Mouse (Mus musculus): ENCODE results near the gene Nutm2. TPM values are rescaled to one million over a fixed set of nuclear protein-coding genes. Genes with fewer than 3 reads are reported as not detected.
"Not testable (repeated sequence)": the region's sequence is repeated elsewhere in the genome, so short reads cannot be mapped to it uniquely, and the experiment has no call there.

Gene Nutm2
- total RNA-seq (2021): not detected
- long read RNA-seq, experiment 1: 0 reads
- long read RNA-seq, experiment 2: 0 reads

GRCm38 (mm10) chr13:50467007-50467406 is at the start of gene Nutm2:
Gene Nutm2 (plus strand): TSS chr13:50467307.
- H3K4me3 ChIP-seq: no peak within 1 kb of the TSS
- DNase-seq (ENCODE audit: extremely low spot score in 1 of 2, low spot score in 2 of 2): no peak
- TF ChIP-seq CTCF (IDR thresholded peaks at IDR 0.05): no peak
- intact Hi-C loops (cut with DNase I): no loop called here
- no peak within 1 kb of the TSS for H3K27ac ChIP-seq

GRCm38 (mm10) chr13:50417389-50418183 is 49.5 kb upstream of the Nutm2 start, which contains the start of gene Fbxw17:
Gene Fbxw17 (plus strand): TSS chr13:50417864.
- peak within 1 kb of the TSS; percentile 82 for H3K27ac ChIP-seq
- DNase-seq (ENCODE audit: extremely low spot score in 1 of 2, low spot score in 2 of 2): peak; percentile 74 to 78
- intact Hi-C loops (cut with DNase I): no loop called here

DNA sequence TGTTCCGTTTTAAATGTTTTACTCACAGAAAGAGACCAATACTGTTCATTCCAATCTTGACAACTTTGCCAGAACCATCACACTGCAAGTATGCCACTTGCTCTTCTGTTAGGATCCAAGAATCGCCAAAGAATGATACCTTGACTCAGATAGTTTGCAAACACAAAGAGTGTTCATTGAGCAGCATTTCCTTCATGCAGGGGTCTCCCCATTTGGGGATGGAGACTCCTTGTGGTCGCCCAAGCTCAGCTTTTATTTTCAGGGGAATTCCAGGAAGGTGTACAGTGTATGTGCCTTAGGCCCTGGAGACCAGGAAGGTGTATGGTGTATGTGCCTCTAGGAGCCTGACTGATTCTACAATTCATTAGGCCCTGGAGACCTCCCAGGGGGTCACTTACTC is 48.7 kb upstream of the Nutm2 start:
- intact Hi-C loops (cut with DNase I): no loop called here
- TF ChIP-seq CTCF (IDR thresholded peaks at IDR 0.05): no peak
- no peak for DNase-seq (ENCODE audit: extremely low spot score in 1 of 2, low spot score in 2 of 2)
- peak overlapping the region; percentile 67 for H3K4me3 ChIP-seq
- H3K27ac ChIP-seq: no peak overlapping the region

More at GRCm38 (mm10) chr13:50417389-50418183, 49.5 kb upstream of the Nutm2 start, which contains the start of gene Fbxw17:
- no peak for TF ChIP-seq CTCF (IDR thresholded peaks at IDR 0.05)
- H3K4me3 ChIP-seq: peak within 1 kb of the TSS; percentile 67

DNA sequence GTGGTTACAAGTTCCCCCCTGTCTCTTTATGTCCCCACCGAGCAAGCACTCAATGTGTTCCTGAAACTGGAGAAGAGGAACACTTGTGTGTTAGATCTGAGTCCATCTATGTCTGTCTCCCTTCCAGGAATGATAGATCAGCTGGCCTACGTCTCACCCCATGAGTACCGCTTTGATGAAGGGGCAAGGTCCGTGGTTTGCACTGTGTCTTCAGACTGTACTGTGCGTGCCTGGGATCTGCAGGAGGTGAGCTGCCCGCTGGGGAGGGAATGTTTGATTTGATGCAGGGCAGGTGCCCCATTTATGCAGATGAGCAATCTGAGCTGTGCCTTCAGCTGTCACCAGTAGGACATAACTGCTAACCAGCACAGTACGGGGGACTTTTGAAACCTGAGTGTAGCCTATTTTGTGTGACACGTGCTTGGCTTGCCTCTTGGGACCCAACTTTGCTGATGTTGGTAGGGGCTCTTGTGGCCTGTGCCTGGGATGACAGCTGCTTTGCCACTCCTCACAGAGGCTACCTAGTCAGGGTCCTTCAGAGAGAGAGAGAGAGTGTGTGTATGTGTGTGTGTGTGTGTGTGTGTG is 43.4 kb upstream of the Nutm2 start:
- no peak for TF ChIP-seq CTCF (IDR thresholded peaks at IDR 0.05)
- no peak for DNase-seq (ENCODE audit: extremely low spot score in 1 of 2, low spot score in 2 of 2)
- intact Hi-C loops (cut with DNase I): no loop called here

GRCm38 (mm10) chr13:50424517-50424916 is 42.6 kb upstream of the Nutm2 start:
- Histone ChIP-seq H3K4me3 (no peak overlapping the region), H3K27ac (no peak overlapping the region)
- no peak for DNase-seq (ENCODE audit: extremely low spot score in 1 of 2, low spot score in 2 of 2)
- intact Hi-C loops (cut with DNase I): no loop called here
- no peak for TF ChIP-seq CTCF (IDR thresholded peaks at IDR 0.05)

More for the DNA sequence above, 43.4 kb upstream of the Nutm2 start:
- H3K4me3 ChIP-seq: no peak overlapping the region
- no peak overlapping the region for H3K27ac ChIP-seq

DNA sequence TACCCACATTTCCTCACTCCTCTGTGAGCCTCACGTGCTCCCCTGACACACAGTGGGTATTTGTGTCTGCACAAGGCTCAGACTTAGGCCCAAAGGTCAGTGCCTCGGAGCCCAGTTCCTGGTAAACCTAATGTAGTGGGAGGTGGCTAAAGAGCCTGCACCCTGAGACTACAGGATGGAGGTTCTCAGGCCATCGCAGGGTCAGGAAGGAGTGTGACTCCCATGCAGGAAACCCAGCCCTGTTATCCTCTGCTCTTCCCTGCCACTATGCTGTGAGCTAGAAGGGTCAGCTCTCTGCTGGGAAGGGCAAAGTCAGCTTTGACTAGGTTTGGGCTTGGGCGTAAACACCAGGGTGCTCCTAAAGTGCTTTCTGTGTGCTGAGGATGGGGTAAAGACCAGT is 40.4 kb upstream of the Nutm2 start:
- intact Hi-C loops (cut with DNase I): no loop called here
- no peak overlapping the region for H3K4me3 ChIP-seq
- TF ChIP-seq CTCF (IDR thresholded peaks at IDR 0.05): no peak

DNA sequence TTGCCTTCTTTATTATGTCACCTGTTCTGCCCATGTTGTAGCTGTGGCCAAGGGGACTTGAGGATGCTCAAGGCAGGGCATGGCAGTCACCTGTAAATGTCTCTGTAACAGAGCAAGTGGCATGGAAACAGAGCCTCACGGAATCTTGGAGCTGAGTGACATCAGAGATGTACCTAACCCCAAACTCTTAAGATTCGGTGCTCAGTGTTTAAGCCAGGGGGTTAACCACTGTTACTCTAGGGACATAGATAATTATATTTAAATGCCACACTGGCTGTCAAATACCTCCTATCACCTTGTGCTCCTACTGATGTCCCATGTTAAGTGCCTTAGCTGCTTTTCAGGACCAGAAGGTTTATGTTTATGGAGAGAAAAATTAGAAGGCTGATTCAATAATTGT is 23.3 kb upstream of the Nutm2 start, which contains the start of gene Gm47429:
Gene Gm47429, minus strand, starts transcription at position 101 of the 400 bp plus-strand sequence.
- no peak for DNase-seq (ENCODE audit: extremely low spot score in 1 of 2, low spot score in 2 of 2)
- Histone ChIP-seq H3K27ac (no peak within 1 kb of the TSS), H3K4me3 (no peak within 1 kb of the TSS)
- intact Hi-C loops (cut with DNase I): no loop called here
- TF ChIP-seq CTCF (IDR thresholded peaks at IDR 0.05): no peak

More for the DNA sequence above, 40.4 kb upstream of the Nutm2 start:
- DNase-seq (ENCODE audit: extremely low spot score in 1 of 2, low spot score in 2 of 2): no peak
- H3K27ac ChIP-seq: no peak overlapping the region

- Histone ChIP-seq H3K27ac (no peak overlapping the region), H3K4me3 (no peak overlapping the region)
- no peak for TF ChIP-seq CTCF (IDR thresholded peaks at IDR 0.05)
- DNase-seq (ENCODE audit: extremely low spot score in 1 of 2, low spot score in 2 of 2): no peak
- intact Hi-C loops (cut with DNase I): no loop called here
Measured at GRCm38 (mm10) chr13:50445261-50445660, 21.8 kb upstream of the Nutm2 start.

DNA sequence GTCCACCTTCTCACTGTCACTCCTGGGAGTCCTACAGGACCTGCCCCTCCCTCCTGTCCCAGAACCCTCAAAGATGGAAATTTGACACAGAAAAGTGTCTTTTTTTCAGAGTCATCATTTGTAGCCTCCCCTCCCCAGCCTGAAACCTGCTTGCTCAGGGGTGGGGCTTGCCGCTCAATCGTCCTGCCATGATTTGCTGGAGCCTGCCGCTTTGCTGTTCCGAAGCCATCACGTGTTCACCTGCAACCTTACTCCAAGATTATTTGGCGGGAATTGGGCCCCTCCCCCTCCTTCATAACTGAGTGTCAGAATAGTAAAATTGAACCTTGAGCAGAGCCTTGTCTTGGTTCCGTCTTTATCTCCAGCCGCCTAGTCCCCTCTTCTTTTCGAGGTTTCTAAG is 14.8 kb upstream of the Nutm2 start:
- intact Hi-C loops (cut with DNase I); DNase-seq (ENCODE audit: extremely low spot score in 1 of 2, low spot score in 2 of 2); H3K4me3 ChIP-seq; H3K27ac ChIP-seq: not testable (repeated sequence)

GRCm38 (mm10) chr13:50453426-50453825 is 13.7 kb upstream of the Nutm2 start:
- intact Hi-C loops (cut with DNase I): no loop called here
- no peak overlapping the region for H3K27ac ChIP-seq
- TF ChIP-seq CTCF (IDR thresholded peaks at IDR 0.05): no peak
- no peak for DNase-seq (ENCODE audit: extremely low spot score in 1 of 2, low spot score in 2 of 2)
- H3K4me3 ChIP-seq: no peak overlapping the region

GRCm38 (mm10) chr13:50460433-50460832 is 6.7 kb upstream of the Nutm2 start:
- DNase-seq (ENCODE audit: extremely low spot score in 1 of 2, low spot score in 2 of 2); intact Hi-C loops (cut with DNase I); H3K27ac ChIP-seq; H3K4me3 ChIP-seq: not testable (repeated sequence)
